Mouse (Mus musculus) left cerebral cortex, adult 18-20 months (tissue): ENCODE data around the gene Slc28a3. TPM values are rescaled to one million over a fixed set of nuclear protein-coding genes. Genes with fewer than 3 reads are reported as not detected.

Experiments
- DNase-seq, 2 experiments: peaks; one replicate each; pipeline ENCODE4 v3.0.0; 2021 to 2022; ENCODE audit warnings: low spot score in 2 of 2, mixed read lengths in 1 of 2
- total RNA-seq, 2 experiments: library from RNA; stranded (reverse); gene quantifications; 2 replicates each; pipeline ENCODE4 v1.2.3; 2021

Gene Slc28a3
- total RNA-seq, 2 experiments from 2014 or later: not detected

DNA sequence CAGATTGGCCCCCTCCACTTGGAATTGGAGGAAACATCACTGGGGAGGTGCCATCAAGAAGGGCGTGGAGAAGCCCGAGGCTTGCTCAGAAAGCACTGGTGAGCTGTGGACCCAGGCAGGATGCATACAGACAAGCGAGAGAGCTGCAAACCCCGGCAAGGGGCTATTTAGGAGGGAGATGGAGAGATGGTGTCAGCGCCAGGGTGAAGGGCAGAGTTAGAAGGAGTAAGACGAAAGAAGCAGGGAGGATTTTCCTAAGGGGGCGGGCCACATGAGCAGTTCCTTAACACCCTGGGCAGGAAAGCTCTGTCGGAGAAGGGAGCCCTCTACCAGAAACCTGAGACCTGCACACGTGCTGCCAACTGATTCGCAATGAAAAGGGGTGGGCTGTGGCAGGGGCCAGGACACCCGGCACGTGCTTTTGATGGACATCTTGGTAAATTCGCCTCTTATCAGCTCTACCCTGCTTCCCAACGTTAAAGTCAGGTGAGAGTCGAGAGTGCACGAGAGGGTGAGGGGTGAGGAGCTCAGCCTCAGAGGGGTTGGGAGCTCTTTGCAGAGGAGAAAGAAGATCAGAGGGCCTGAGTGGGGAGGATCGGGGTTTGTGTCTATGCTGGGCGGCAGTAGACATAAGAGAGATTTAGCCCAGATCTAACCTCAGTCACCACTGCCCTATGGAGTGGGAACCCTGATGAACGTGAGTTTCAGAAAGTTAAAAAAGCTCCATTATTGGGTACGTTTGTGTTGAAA is 87.5 kb downstream of the Slc28a3 start:
- DNase-seq: no peak

DNA sequence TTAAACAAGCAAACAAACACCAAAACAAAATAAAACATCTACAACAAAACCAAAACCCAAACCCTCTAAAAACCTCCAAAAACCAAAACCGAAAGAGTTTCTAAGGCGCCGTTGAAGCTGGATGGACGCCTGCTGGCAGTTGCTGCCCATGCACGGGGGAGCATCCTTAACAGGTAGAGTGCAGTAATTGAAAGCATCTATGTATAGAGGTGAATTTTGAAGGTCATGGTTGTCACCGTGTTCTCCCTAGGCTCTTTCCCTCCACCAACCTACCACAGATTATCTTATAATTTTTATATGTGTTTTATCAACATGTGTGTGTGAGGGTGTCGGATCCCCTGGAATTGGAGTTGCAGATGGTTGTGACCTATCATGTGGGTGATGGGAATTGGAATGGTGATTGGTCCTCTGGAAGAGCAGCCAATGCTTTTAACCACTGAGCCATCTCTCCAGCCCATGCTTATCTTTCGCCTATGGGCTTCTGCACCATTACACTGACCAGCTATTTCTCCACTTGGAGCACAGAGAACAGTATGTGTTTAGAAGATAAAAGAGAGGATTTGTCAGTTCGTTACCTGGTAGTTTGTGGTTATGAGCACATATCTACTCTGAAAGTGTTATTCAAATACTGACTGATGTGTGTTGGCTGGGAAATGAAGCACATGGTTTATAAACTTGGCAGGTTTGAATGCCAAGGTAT is 89.2 kb downstream of the Slc28a3 start:
- no peak for DNase-seq

DNA sequence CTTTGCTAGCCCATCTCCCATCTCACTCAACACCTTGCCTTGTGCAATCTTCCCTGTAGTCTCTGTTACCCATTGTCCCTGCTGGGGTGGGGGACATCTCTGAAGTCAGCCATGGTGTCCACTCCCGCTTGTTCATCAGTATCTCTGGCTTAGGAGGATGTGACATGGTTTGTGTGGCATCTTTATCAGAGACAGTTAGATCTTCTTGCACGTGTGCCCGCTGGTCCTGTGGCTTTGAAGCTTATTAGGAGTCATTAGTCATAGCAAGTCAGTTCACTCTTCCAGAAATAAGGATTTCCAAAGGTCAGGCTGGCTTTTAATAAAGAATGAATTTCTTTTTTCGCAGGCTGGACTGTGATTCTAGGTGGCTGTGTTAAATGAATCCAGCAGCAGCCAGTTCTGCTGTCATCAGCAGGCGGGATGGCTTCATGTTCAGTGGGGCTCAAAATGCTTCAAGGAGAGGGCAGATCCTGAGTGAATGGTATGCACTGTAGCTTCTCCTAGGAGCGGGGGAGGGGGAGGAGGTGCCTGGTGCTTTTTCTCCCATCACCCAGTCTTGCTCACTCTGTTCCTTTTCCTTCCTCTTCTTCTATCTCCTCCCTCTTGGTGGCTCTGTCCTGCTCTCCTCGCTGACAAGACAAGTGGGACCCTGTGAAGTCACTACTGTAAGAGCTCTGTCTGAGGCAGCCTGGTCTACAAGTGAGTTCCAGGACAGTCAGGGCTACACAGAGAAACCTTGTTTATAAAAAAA is 89.9 kb downstream of the Slc28a3 start:
- DNase-seq: no peak

DNA sequence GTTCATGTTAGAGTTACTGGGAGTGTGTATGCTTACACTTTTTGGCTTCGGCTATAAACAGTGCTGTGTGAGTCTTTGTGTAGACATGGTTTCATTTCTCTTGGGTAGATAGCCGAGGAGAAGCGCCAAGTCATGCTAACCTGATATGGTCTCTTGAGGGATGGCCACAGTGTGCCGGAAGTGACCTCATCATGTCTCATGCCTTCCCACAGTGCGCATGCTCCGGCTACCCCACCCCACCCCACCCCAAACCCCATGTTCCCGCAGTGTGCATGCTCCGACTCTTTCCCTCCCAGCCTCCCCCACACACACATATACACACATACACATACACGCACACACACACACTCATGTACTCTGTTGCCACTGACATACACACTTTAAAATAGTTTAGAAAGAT is 90.6 kb downstream of the Slc28a3 start:
- no peak for DNase-seq

DNA sequence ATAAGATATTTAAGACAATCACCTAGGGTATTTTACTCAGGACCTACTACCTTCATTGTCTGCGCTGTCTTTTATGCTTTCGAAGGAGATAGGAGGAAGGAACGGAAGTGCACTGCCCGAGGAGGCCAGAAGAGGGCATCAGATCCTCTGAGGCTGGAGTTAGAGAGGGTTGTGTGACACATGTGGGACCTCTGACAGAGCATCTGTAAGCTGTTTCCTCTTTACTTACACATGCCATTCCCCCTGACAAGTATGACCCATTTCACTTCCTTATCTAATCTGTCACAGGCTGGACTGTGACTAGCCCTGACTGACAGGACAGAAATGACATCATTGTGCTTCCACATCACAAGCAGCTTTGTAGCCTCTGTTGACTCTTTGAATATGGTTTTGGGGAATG is 94.4 kb downstream of the Slc28a3 start:
- DNase-seq: no peak

DNA sequence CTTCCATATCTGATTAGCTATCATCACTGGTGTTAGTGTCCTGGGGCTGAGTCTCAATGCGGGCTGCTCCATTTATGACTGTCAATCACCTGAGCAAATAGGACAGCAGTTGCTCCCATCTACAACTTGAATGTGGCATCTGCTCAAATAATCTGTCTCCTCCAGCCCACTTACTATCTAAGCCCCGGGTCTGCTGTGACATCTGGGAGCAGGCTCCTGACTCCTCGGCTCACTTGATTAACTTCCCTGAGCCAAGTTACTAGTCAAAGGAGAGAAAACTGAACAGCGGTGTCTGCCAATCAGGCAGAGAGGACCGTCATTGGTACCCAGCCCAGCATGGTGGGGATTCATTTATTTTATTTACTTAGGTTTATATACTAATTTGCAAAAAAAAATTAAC is 95.0 kb downstream of the Slc28a3 start:
- no peak for DNase-seq

DNA sequence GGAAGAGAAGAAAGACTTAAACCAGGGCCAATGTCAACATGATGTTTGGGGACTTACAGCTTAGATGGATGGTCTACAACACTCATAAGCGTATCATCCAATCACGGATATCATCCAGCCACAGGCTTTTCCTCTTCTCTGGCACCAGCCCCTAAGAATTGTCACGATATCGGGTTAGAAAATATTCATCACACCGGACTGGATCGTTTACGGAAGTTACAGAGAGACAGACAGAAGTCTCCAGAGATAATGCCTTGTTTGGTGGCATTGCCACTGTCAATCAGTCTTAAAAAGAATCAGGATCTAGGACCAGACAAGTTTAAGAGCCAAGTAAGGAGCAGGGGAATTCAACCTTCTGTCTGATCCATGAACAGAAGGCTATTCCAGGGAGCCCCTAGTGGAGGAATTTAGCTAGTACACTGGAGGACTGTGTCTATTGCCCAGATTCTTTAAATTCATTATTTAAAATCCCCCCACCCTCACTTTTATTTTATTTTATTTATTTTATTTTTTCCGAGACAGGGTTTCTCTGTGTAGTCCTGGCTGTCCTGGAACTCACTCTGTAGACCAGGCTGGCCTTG is 96.4 kb downstream of the Slc28a3 start:
- no peak for DNase-seq

DNA sequence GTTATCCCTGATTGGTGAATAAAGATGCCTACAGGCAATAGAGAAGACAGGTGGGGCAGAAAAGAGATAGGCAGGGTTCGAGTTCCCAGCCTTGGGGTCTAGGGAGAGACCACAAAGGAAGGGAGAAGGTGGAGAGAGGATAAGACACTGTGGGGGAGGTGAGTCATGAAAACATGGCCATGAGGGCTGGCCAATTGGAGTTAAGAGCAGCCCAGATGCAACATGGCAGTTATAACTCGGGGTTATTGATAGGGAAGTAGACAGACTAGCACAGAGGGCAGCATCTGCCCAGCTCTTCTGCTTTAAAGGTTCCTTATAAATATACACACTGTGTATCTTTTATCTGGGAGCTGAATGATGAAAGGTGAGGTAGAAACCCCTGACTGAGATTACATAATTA is 98.8 kb downstream of the Slc28a3 start:
- DNase-seq: no peak

DNA sequence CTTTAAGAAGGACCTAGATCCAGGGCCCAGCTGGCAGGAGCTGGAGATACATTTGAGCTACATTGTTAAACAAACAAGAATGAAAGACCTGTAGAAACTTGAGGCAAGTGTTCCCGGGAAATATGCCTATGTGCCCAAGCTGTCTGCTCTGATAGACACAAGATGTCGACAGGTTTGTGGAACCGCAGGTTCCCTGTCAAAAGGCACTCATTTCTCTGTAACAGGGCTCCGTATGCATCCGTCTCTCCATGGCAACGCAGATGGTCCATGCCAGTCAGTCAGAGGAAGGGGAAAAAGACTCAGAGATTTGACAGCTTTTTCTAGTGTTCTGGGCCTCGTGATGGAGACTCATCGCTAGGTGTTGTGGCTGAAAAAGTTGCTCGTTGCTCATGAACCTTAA is 99.4 kb downstream of the Slc28a3 start:
- no peak for DNase-seq

DNA sequence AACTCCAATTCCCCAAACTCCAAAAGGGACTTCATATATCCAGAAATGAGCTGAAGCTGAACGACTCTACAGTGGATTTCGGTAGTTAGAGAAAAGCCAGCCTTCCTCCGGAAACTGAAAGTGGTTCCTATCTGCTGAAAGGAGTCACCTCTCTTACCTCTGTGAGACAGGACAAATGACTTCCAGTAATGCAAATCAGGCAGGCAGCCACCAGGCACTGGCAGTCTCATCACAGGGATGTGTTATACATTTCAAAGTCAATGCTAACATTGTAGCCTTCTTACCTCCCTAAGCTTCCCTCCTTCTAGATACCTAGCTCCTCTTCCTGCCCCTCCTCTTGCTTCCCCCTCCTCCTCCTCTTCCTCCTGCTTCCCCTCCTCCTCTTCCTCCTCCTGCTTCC is 101.4 kb downstream of the Slc28a3 start:
- DNase-seq: no peak

DNA sequence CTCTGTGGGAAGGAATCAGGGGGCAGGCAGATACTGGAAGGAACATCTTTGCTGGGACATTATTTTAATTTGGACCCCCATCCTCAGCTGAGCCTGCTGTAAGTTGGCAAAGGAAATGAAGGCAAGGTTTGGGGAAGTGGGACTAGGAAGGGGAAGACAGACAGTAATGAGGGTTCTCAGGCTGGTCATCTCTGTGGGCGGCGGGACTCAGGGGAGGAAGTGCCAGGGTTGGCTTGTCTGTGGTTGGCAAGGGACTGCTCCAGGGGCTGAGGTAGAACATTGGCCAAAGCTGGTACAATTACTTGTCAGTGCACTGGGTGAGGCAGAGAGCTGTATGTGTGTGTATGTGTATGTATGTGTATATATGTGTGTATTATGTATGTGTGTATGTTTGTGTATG is 107.1 kb downstream of the Slc28a3 start:
- no peak for DNase-seq

DNA sequence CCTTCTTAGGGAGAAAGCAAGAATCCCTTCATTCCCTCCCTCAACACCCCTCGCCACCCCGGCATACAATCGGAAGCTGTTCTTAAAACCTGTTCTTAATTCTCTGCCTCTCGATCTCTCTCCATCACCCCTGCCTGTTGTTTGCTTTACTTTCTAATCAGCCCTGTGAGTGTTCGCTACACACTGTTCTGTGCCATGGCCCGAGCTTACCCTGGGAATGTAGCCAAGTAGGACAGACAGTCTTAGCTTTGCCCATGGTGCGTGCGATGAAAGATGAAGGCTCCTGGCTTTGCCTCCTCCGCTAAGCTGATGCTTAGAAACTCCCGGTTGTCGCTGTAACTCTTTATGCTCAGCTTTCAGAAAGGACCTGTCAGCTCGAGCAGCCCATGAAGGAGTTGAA is 112.9 kb downstream of the Slc28a3 start:
- DNase-seq: no peak

Other genes with a start within 250 kb of the Slc28a3 start
- gene 2210016F16Rik, start 225.7 kb downstream of the Slc28a3 start, total RNA-seq: 1 to 10 TPM; 7.8 to 8.0 TPM
- gene Rmi1, start 208.6 kb downstream of the Slc28a3 start, total RNA-seq: 10 to 100 TPM; 12.8 to 15.5 TPM
- 100 to 1,000 TPM; 599 to 626 TPM for gene Hnrnpk, start 207.5 kb downstream of the Slc28a3 start, total RNA-seq
- 100 to 1,000 TPM; 369 to 406 TPM for gene Ntrk2, start 195.7 kb upstream of the Slc28a3 start, total RNA-seq